Mouse (Mus musculus) lung, adult 2 months (tissue): ENCODE data around the gene Naif1.

Experiments
- CTCF ChIP-seq: fragments of 200-500 bp; IDR thresholded peaks from 2 replicates; pipeline ENCODE4 v1.5.1; 2011; ENCODE audit warnings: mild to moderate bottlenecking, low read length, control low read depth; ENCODE audit not compliant: insufficient read depth
- POLR2A ChIP-seq: fragments of 200-500 bp; IDR thresholded peaks from 2 replicates; pipeline ENCODE4 v1.6.1; 2011; ENCODE audit warnings: low read depth, mild to moderate bottlenecking, control low read depth, low read length, borderline replicate concordance; ENCODE audit errors: extremely low read depth

DNA sequence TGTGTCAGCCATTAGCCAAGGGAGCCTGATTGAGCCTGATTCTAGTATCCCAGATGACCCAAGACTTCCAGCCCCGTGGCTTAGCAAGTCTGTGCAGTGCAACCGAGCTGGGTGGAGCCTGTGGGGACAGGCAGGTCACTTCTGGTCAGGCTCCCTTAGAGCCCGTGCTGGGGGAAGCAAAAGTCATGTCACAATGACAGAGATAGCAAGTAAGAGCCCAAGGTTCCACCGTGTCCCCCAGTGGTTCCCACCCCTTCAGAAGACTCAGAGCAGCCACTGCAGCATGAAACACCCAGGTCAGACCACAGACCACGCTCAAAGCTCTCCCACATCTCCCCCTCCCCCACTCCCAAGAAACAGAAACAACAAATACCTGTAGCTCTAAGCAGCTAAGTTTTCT lies 45.9 kb downstream of the Naif1 start:
- TF ChIP-seq POLR2A (no peak), CTCF (no peak)
